Mouse (Mus musculus): ENCODE results near the gene Bcl2. TPM values are rescaled to one million over a fixed set of nuclear protein-coding genes. Genes with fewer than 3 reads are reported as not detected.
A peak's percentile ranks its signal among the peaks of the same experiment; 100 is the strongest.

The Bcl2 gene
- total and polyA plus RNA-seq, 2 experiments from 2014 or later: 9.8 to 13.1 TPM

GRCm38 (mm10) chr1:106517099-106517498 is 197.0 kb downstream of the Bcl2 start:
- H3K27me3 ChIP-seq (ENCODE audit: insufficient read depth, low read length): no peaks in the 10 kb centered on the region
- no peak for TF ChIP-seq CTCF (IDR thresholded peaks at IDR 0.05; ENCODE audit: low read depth)
- no peaks in the 10 kb centered on the region for H3K9me3 ChIP-seq (ENCODE audit: low read length)
- no peak for ATAC-seq
- 93% methylated on average over 1 of the region's 1 CpGs for WGBS
- no peak overlapping the region for H3K27ac ChIP-seq
- H3K4me1 ChIP-seq (ENCODE audit: insufficient read depth, low read length): no peaks in the 10 kb centered on the region
- H3K9ac ChIP-seq (replicated peaks; ENCODE audit: low read length): no peak overlapping the region
- H3K4me3 ChIP-seq (ENCODE audit: low read length): no peak overlapping the region
- no peaks in the 10 kb centered on the region for H3K36me3 ChIP-seq (ENCODE audit: insufficient read depth, low read length)
- DNase-seq (ENCODE audit: low spot score): no peak
- no peak overlapping the region for H3K4me2 ChIP-seq (ENCODE audit: low read depth, low read length)

- no peak overlapping the region for H3K9ac ChIP-seq (replicated peaks; ENCODE audit: low read length)
- no peak overlapping the region for H3K4me3 ChIP-seq (ENCODE audit: low read length)
- H3K4me1 ChIP-seq (ENCODE audit: insufficient read depth, low read length): no peaks in the 10 kb centered on the region
- 89% methylated on average over 6 of the region's 6 CpGs for WGBS
- ATAC-seq (no peak), DNase-seq (ENCODE audit: low spot score) (no peak)
- no peak overlapping the region for H3K27ac ChIP-seq
- no peaks in the 10 kb centered on the region for H3K36me3 ChIP-seq (ENCODE audit: insufficient read depth, low read length)
- no peak for TF ChIP-seq CTCF (IDR thresholded peaks at IDR 0.05; ENCODE audit: low read depth)
- no peaks in the 10 kb centered on the region for H3K27me3 ChIP-seq (ENCODE audit: insufficient read depth, low read length)
- H3K4me2 ChIP-seq (ENCODE audit: low read depth, low read length): no peak overlapping the region
- H3K9me3 ChIP-seq (ENCODE audit: low read length): no peaks in the 10 kb centered on the region
Measured at GRCm38 (mm10) chr1:106515611-106516010, 198.5 kb downstream of the Bcl2 start.

GRCm38 (mm10) chr1:106513890-106514643 is 200.0 kb downstream of the Bcl2 start:
- no peak overlapping the region for H3K4me2 ChIP-seq (ENCODE audit: low read depth, low read length)
- TF ChIP-seq CTCF (IDR thresholded peaks at IDR 0.05; ENCODE audit: low read depth): no peak
- H3K27me3 ChIP-seq (ENCODE audit: insufficient read depth, low read length): no peaks in the 10 kb centered on the region
- 25% methylated on average over 7 of the region's 7 CpGs for WGBS
- H3K9ac ChIP-seq (replicated peaks; ENCODE audit: low read length): no peak overlapping the region
- no peak overlapping the region for H3K4me3 ChIP-seq (ENCODE audit: low read length)
- no peaks in the 10 kb centered on the region for H3K36me3 ChIP-seq (ENCODE audit: insufficient read depth, low read length)
- no peaks in the 10 kb centered on the region for H3K4me1 ChIP-seq (ENCODE audit: insufficient read depth, low read length)
- ATAC-seq (no peak), DNase-seq (ENCODE audit: low spot score) (no peak)
- no peaks in the 10 kb centered on the region for H3K9me3 ChIP-seq (ENCODE audit: low read length)
- H3K27ac ChIP-seq: no peak overlapping the region

GRCm38 (mm10) chr1:106513481-106513880 is 200.6 kb downstream of the Bcl2 start:
- Histone ChIP-seq H3K9me3 (ENCODE audit: low read length) (no peaks in the 10 kb centered on the region), H3K27ac (no peak overlapping the region), H3K36me3 (ENCODE audit: insufficient read depth, low read length) (no peaks in the 10 kb centered on the region), H3K4me1 (ENCODE audit: insufficient read depth, low read length) (no peaks in the 10 kb centered on the region), H3K4me2 (ENCODE audit: low read depth, low read length) (no peak overlapping the region), H3K4me3 (ENCODE audit: low read length) (no peak overlapping the region), H3K9ac (replicated peaks; ENCODE audit: low read length) (no peak overlapping the region), H3K27me3 (ENCODE audit: insufficient read depth, low read length) (no peaks in the 10 kb centered on the region)
- TF ChIP-seq CTCF (IDR thresholded peaks at IDR 0.05; ENCODE audit: low read depth): no peak
- DNase-seq (ENCODE audit: low spot score) (no peak), ATAC-seq (no peak)
- 63% methylated on average over 4 of the region's 4 CpGs for WGBS

- no peaks in the 10 kb centered on the region for H3K27me3 ChIP-seq (ENCODE audit: insufficient read depth, low read length)
- H3K4me1 ChIP-seq (ENCODE audit: insufficient read depth, low read length): no peaks in the 10 kb centered on the region
- TF ChIP-seq CTCF (IDR thresholded peaks at IDR 0.05; ENCODE audit: low read depth): peak; percentile 92
- ATAC-seq (peak; percentile 86), DNase-seq (ENCODE audit: low spot score) (peak; percentile 83)
- WGBS: 22% methylated on average over 6 of the region's 6 CpGs
- H3K27ac ChIP-seq: no peak overlapping the region
- no peaks in the 10 kb centered on the region for H3K36me3 ChIP-seq (ENCODE audit: insufficient read depth, low read length)
- H3K4me3 ChIP-seq (ENCODE audit: low read length): no peak overlapping the region
- H3K9ac ChIP-seq (replicated peaks; ENCODE audit: low read length): no peak overlapping the region
- H3K9me3 ChIP-seq (ENCODE audit: low read length): no peaks in the 10 kb centered on the region
- H3K4me2 ChIP-seq (ENCODE audit: low read depth, low read length): no peak overlapping the region
Measured at GRCm38 (mm10) chr1:106511593-106511992, 202.5 kb downstream of the Bcl2 start.

- Histone ChIP-seq H3K27me3 (ENCODE audit: insufficient read depth, low read length) (no peaks in the 10 kb centered on the region), H3K36me3 (ENCODE audit: insufficient read depth, low read length) (no peaks in the 10 kb centered on the region), H3K9me3 (ENCODE audit: low read length) (no peaks in the 10 kb centered on the region), H3K4me3 (ENCODE audit: low read length) (no peak overlapping the region), H3K9ac (replicated peaks; ENCODE audit: low read length) (no peak overlapping the region), H3K4me1 (ENCODE audit: insufficient read depth, low read length) (no peaks in the 10 kb centered on the region), H3K27ac (no peak overlapping the region), H3K4me2 (ENCODE audit: low read depth, low read length) (no peak overlapping the region)
- no peak for TF ChIP-seq CTCF (IDR thresholded peaks at IDR 0.05; ENCODE audit: low read depth)
- 89% methylated on average over 1 of the region's 1 CpGs for WGBS
- ATAC-seq (peak; percentile 24; the same call in 1 of the 2 replicates), DNase-seq (ENCODE audit: low spot score) (no peak)
Measured at GRCm38 (mm10) chr1:106507556-106507955, 206.5 kb downstream of the Bcl2 start.

- H3K9ac ChIP-seq (replicated peaks; ENCODE audit: low read length): no peak overlapping the region
- no peaks in the 10 kb centered on the region for H3K36me3 ChIP-seq (ENCODE audit: insufficient read depth, low read length)
- no peaks in the 10 kb centered on the region for H3K4me1 ChIP-seq (ENCODE audit: insufficient read depth, low read length)
- no peak for DNase-seq (ENCODE audit: low spot score)
- H3K4me2 ChIP-seq (ENCODE audit: low read depth, low read length): no peak overlapping the region
- no peak overlapping the region for H3K4me3 ChIP-seq (ENCODE audit: low read length)
- no peak for ATAC-seq
- WGBS: 77% methylated on average over 3 of the region's 3 CpGs
- no peaks in the 10 kb centered on the region for H3K27me3 ChIP-seq (ENCODE audit: insufficient read depth, low read length)
- H3K27ac ChIP-seq: no peak overlapping the region
- H3K9me3 ChIP-seq (ENCODE audit: low read length): no peaks in the 10 kb centered on the region
- TF ChIP-seq CTCF (IDR thresholded peaks at IDR 0.05; ENCODE audit: low read depth): no peak
Measured at GRCm38 (mm10) chr1:106503910-106504309, 210.2 kb downstream of the Bcl2 start.

All from hindbrain, postnatal 0 days (tissue).